Mouse (Mus musculus): ENCODE measurements around the gene Wdpcp. TPM values are rescaled to one million over a fixed set of nuclear protein-coding genes. Genes with fewer than 3 reads are reported as not detected.

The Wdpcp gene
- polyA plus RNA-seq, 1 experiment from 2014 or later = 13.9 TPM

DNA sequence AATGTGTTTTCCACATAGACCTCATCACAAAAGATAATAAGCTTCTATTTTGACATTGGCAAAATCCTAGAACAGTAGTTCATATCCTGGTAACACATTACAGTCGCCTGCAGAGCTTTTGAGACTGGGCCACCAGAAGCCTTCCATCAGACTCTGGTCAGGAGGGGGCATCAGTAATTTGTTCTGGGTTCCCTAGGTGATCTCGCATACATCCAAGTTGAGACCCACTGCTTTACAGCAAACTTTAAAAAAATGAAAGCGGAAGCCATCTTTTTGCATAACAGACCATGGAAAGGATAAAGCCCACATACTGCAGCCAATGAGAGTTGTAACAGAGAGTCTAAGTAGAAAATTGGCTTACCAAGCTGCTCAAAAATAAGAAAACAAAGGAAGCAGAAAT lies 125.6 kb downstream of the Wdpcp start:
- no peaks in the 10 kb centered on the region for H3K4me1 ChIP-seq (replicated peaks)
- no peaks in the 10 kb centered on the region for H3K27me3 ChIP-seq (ENCODE audit: insufficient read depth, poor library complexity, severe bottlenecking)
- no peak overlapping the region for H3K4me3 ChIP-seq
- no peak for DNase-seq (ENCODE audit: low spot score)
- no peak overlapping the region for H3K27ac ChIP-seq
- H3K9me3 ChIP-seq = no peaks in the 10 kb centered on the region
- no peaks in the 10 kb centered on the region for H3K36me3 ChIP-seq
- 65% methylated on average over 3 of the region's 3 CpGs for WGBS

DNA sequence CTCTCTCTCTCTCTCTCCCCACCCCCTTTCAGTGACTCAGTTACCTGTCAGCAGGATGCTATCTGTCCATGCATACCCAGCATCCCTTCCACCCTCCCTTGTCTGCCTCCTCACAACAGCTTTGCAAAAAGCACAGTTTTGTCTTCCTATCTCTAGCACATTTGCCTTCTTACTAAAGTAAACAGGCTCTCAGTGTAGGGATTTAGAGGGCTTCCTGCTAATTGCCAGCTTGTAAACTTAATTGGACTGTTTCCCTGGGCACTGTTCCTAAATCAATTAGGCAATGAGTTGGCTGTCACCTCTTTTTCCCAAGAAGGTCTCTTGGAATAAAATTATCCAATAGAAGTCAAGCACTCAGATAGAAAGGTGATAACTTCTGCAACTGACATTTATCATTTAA lies 141.5 kb downstream of the Wdpcp start:
- no peak for DNase-seq (ENCODE audit: low spot score)
- Histone ChIP-seq H3K9me3 (no peaks in the 10 kb centered on the region), H3K27ac (no peak overlapping the region), H3K27me3 (ENCODE audit: insufficient read depth, poor library complexity, severe bottlenecking) (no peaks in the 10 kb centered on the region), H3K36me3 (peaks cover 11% of the 10 kb centered on the region; the same call in 1 of the 2 replicates), H3K4me3 (no peak overlapping the region), H3K4me1 (replicated peaks) (no peaks in the 10 kb centered on the region)

DNA sequence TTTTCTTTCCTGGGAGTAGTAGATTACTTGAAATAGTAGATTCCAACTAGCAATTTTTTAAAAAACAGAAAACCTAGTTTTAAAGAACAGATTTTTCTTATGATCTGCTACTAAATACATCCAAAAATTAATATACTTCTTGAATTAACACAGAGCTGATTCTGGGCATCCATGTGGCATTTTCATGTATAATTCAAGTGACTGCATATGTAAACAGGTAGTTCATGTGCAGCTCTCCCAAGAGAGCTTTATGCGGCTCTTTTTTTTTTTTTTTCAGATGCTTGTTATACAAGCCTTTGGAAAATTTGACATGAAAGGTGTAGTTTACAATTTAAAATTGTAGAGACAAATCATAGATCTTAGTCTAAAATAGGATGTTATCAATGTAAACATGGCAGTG lies 142.0 kb downstream of the Wdpcp start:
- Histone ChIP-seq H3K4me1 (replicated peaks) (no peaks in the 10 kb centered on the region), H3K27ac (no peak overlapping the region), H3K36me3 (peaks cover 11% of the 10 kb centered on the region; the same call in 1 of the 2 replicates), H3K9me3 (no peaks in the 10 kb centered on the region), H3K4me3 (no peak overlapping the region), H3K27me3 (ENCODE audit: insufficient read depth, poor library complexity, severe bottlenecking) (no peaks in the 10 kb centered on the region)
- 93% methylated on average over 1 of the region's 1 CpGs for whole genome bisulfite sequencing
- DNase-seq (ENCODE audit: low spot score) = no peak

DNA sequence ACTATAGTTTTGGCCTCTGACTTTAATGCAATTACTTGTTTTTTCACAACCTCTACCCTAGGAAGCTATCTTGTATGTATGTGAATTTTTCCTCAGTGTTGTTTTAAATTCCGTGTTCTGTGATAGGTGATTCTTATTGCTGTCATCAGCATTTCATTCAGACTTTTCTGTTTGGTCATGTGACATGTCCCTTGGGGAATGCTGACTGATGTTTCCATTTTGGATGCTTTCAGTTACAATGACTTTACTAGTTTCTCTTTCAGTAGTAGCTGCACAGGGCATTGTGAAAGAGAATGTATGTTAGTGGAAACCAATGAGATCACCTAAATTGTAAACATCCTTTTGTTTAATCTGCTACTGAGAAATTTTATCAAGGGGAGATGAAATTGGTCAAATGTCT lies 154.3 kb downstream of the Wdpcp start:
- no peaks in the 10 kb centered on the region for H3K27me3 ChIP-seq (ENCODE audit: insufficient read depth, poor library complexity, severe bottlenecking)
- 77% methylated on average over 1 of the region's 1 CpGs for WGBS
- H3K27ac ChIP-seq = no peak overlapping the region

DNA sequence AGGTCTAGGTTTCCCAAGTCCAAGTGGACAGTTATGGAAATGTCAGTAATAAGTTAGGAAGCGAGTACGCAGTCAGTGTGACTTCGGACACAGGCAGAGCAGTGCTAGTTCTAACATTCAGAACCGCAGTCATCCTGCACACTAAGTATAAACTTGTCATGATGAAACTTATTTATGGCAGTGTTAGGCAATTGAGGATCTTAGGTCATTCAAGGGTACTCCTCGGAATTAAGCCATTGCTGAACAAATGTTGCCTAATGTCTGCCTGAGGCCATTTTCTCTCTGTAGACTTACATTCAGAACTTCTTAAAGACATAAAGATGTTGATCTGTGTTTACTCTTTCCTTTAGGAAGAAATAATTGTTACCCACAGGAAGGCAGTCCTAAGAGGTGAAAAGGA lies 157.0 kb downstream of the Wdpcp start:
- Histone ChIP-seq H3K27me3 (ENCODE audit: insufficient read depth, poor library complexity, severe bottlenecking) (no peaks in the 10 kb centered on the region), H3K4me3 (no peak overlapping the region), H3K9me3 (no peaks in the 10 kb centered on the region), H3K4me1 (replicated peaks) (no peaks in the 10 kb centered on the region), H3K27ac (no peak overlapping the region), H3K36me3 (no peaks in the 10 kb centered on the region)
- 93% methylated on average over 5 of the region's 5 CpGs for WGBS
- no peak for DNase-seq (ENCODE audit: low spot score)

More for the DNA sequence above, 154.3 kb downstream of the Wdpcp start:
- Histone ChIP-seq H3K9me3 (no peaks in the 10 kb centered on the region), H3K4me1 (replicated peaks) (no peaks in the 10 kb centered on the region), H3K36me3 (no peaks in the 10 kb centered on the region), H3K4me3 (no peak overlapping the region)
- DNase-seq (ENCODE audit: low spot score) = no peak

DNA sequence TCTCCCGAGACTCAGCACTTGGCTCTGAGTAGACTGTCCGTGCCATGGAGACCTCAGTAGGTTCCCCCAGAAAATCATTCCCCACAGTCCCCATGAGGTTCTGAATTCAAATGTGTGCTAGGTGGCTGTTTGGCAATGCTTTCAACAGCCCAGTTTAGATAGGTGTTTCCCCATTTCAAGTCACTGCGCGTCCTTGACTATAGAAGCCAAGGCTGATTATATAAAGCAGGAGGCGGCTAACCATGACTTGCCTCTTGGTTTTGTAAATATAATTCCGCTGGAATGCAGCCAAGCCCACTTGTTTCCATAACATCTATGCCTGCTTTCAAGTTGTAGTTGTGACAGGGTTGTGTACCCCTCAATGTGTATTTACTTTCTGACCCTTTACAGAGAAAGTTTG lies 157.9 kb downstream of the Wdpcp start:
- DNase-seq (ENCODE audit: low spot score) = no peak
- no peaks in the 10 kb centered on the region for H3K4me1 ChIP-seq (replicated peaks)
- H3K27ac ChIP-seq = no peak overlapping the region
- H3K4me3 ChIP-seq = no peak overlapping the region
- 91% methylated on average over 6 of the region's 6 CpGs for WGBS
- H3K9me3 ChIP-seq = no peaks in the 10 kb centered on the region
- H3K27me3 ChIP-seq (ENCODE audit: insufficient read depth, poor library complexity, severe bottlenecking) = no peaks in the 10 kb centered on the region
- no peaks in the 10 kb centered on the region for H3K36me3 ChIP-seq

DNA sequence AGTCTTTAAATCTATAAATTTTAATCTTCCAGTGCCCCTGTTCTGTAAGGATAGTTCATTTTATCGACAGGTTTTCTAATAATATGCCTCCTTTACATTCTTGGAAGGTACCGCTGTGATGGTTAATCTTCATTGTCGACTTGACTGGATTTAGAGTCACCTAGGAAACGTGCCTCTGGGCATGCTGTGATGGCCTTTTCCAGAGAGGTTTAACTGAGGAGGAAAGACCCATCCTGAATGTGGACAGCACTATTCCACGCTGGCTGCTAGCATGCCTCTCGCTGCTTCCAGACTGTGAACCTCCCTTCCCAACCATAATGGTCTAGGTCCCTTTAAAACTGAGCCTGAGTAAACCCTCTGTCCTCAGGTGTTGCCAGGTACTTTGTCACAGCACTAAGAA lies 163.2 kb downstream of the Wdpcp start:
- 59% methylated on average over 6 of the region's 6 CpGs for WGBS
- DNase-seq (ENCODE audit: low spot score) = no peak

DNA sequence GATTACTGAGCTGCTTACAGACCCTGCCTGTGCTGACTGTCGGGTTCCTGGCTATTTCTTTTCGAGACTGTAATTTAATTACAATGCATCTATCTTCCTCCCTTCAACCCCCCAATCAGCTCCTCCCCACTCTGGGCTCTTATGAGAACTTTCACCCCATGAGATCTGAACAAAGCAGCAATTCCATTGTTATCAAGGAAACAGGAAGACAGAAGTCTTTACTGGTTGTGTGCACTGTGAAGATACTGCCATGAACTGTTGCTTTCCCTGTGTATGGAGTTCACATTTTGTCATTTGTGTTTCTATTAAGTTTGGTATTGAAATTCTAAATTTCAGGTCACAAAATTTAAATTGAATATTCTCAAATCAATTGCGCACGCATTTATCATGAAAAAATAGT lies 177.5 kb downstream of the Wdpcp start:
- 69% methylated on average over 4 of the region's 4 CpGs for WGBS
- Histone ChIP-seq H3K4me1 (replicated peaks) (no peaks in the 10 kb centered on the region), H3K27ac (no peak overlapping the region), H3K9me3 (no peaks in the 10 kb centered on the region), H3K36me3 (no peaks in the 10 kb centered on the region), H3K27me3 (ENCODE audit: insufficient read depth, poor library complexity, severe bottlenecking) (no peaks in the 10 kb centered on the region), H3K4me3 (no peak overlapping the region)
- DNase-seq (ENCODE audit: low spot score) = no peak

More for the DNA sequence above, 163.2 kb downstream of the Wdpcp start:
- no peaks in the 10 kb centered on the region for H3K4me1 ChIP-seq (replicated peaks)
- no peak overlapping the region for H3K4me3 ChIP-seq
- no peaks in the 10 kb centered on the region for H3K36me3 ChIP-seq
- H3K27ac ChIP-seq = no peak overlapping the region
- H3K27me3 ChIP-seq (ENCODE audit: insufficient read depth, poor library complexity, severe bottlenecking) = no peaks in the 10 kb centered on the region
- H3K9me3 ChIP-seq = no peaks in the 10 kb centered on the region

DNA sequence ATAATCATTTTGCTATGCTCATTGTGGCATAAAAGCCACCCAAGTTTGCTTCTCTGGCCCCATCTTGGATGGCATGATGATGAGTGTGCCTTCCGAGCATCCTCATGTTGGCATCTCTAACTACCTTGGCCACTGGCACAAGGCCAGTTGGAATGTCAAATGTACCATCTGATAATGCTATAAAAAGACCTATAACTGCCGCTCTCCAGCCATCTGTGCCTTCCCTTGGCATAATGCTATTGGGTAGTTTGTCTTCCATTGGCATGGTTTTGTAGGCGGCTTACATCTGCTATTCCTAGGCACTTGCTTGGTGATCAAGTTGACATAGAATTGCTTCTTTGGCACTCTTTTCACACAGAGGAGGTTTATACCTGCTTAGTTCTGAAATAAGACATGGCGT lies 191.2 kb downstream of the Wdpcp start:
- Histone ChIP-seq H3K36me3 (no peaks in the 10 kb centered on the region), H3K27me3 (ENCODE audit: insufficient read depth, poor library complexity, severe bottlenecking) (no peaks in the 10 kb centered on the region), H3K4me3 (no peak overlapping the region), H3K4me1 (replicated peaks) (no peaks in the 10 kb centered on the region), H3K9me3 (no peaks in the 10 kb centered on the region), H3K27ac (no peak overlapping the region)
- DNase-seq (ENCODE audit: low spot score) = no peak
- 95% methylated on average over 4 of the region's 4 CpGs for WGBS

DNA sequence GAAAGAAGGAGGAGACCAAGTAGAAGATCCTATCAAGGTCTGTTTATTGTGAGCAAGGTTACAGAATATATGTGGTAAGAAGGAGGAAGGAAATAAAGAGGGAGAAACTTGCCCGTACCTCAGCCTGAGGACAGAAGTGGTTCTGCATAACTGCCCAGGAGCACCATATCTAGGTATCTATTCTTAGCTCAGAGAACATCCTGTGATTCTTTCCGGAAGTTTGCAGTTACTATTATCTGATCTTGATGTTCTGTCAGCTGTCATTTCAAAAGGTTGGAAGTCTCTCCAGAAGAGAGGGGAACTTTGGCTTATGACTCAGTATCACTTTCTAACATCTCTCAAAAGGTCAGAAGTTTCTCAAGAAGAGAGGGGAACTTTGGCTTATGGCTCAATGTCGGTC lies 216.8 kb downstream of the Wdpcp start:
- DNase-seq (ENCODE audit: low spot score) = no peak
- 92% methylated on average over 3 of the region's 3 CpGs for WGBS
- no peaks in the 10 kb centered on the region for H3K36me3 ChIP-seq
- no peaks in the 10 kb centered on the region for H3K4me1 ChIP-seq (replicated peaks)
- H3K4me3 ChIP-seq = no peak overlapping the region
- H3K9me3 ChIP-seq = 0 out of 2 replicates have a peak, but pooled peaks cover 4% of the 10 kb centered on the region
- H3K27ac ChIP-seq = no peak overlapping the region
- H3K27me3 ChIP-seq (ENCODE audit: insufficient read depth, poor library complexity, severe bottlenecking) = no peaks in the 10 kb centered on the region

DNA sequence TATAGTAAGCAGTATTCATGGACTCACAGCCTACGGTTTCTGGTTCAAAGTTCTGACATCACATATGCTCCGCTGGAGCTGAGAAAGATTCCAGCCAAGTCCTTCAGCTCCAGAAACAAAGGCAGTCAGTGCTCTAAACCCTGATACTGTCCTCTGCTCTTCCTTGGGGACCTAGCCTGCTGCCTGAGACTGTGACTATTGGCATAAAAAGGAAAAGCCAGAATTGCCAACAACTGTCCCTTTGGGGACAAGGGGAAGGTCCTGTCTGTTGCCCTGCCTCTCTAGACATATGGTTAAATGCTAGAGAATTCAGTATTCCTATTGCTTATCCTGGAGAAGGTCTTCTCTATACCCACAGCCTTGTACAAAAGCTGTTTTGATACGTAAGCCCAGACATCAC lies 252.9 kb downstream of the Wdpcp start:
- 90% methylated on average over 3 of the region's 3 CpGs for WGBS
- H3K27ac ChIP-seq = no peak overlapping the region
- H3K36me3 ChIP-seq = no peaks in the 10 kb centered on the region
- H3K9me3 ChIP-seq = no peaks in the 10 kb centered on the region
- no peak overlapping the region for H3K4me3 ChIP-seq
- no peak for DNase-seq (ENCODE audit: low spot score)
- no peaks in the 10 kb centered on the region for H3K4me1 ChIP-seq (replicated peaks)
- H3K27me3 ChIP-seq (ENCODE audit: insufficient read depth, poor library complexity, severe bottlenecking) = no peaks in the 10 kb centered on the region

DNA sequence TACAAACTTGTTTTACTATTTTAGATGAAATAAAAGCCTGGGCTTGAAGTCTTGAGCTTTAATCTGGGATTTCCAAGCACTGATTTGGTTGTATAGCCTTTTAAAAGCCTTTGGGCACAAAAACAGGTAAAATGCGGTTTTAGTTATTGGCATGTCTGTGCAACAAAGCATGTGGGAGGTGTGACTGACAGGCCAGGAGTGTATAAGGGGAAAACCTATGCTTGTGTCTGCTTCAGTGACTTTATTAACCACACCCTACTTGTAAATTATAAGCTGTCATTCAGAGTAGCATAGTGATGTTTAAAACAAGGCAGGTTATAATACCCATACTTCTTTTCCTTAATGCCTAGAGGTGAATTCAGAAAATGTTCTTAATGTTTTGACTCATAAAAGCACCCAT lies 254.5 kb downstream of the Wdpcp start:
- H3K4me1 ChIP-seq (replicated peaks) = no peaks in the 10 kb centered on the region
- 74% methylated on average over 1 of the region's 1 CpGs for WGBS
- no peak overlapping the region for H3K27ac ChIP-seq
- DNase-seq (ENCODE audit: low spot score) = no peak
- H3K27me3 ChIP-seq (ENCODE audit: insufficient read depth, poor library complexity, severe bottlenecking) = no peaks in the 10 kb centered on the region
- H3K9me3 ChIP-seq = no peaks in the 10 kb centered on the region
- H3K4me3 ChIP-seq = no peak overlapping the region
- no peaks in the 10 kb centered on the region for H3K36me3 ChIP-seq

DNA sequence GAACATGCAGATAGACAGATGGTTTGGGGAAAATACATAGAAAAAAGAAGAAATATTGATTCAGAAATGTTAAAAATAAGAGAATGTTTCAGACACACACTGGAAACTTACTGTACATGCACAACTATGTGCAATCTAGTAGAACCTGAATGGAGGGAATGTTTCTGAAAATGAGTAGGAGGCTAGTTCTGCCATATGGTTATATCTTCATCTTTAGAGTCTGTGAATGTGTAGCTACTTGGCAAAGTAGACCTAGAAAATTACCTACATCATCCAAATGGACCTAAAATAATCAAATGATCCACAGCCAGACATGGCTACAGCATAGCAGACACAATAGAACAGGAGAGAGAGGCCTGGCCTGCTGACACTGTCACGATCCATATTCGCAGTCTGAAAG lies 275.0 kb downstream of the Wdpcp start:
- H3K9me3 ChIP-seq = no peaks in the 10 kb centered on the region
- no peak overlapping the region for H3K4me3 ChIP-seq
- H3K4me1 ChIP-seq (replicated peaks) = no peaks in the 10 kb centered on the region
- H3K27ac ChIP-seq = no peak overlapping the region
- 93% methylated on average over 2 of the region's 2 CpGs for WGBS
- no peaks in the 10 kb centered on the region for H3K27me3 ChIP-seq (ENCODE audit: insufficient read depth, poor library complexity, severe bottlenecking)
- DNase-seq (ENCODE audit: low spot score) = no peak
- no peaks in the 10 kb centered on the region for H3K36me3 ChIP-seq

DNA sequence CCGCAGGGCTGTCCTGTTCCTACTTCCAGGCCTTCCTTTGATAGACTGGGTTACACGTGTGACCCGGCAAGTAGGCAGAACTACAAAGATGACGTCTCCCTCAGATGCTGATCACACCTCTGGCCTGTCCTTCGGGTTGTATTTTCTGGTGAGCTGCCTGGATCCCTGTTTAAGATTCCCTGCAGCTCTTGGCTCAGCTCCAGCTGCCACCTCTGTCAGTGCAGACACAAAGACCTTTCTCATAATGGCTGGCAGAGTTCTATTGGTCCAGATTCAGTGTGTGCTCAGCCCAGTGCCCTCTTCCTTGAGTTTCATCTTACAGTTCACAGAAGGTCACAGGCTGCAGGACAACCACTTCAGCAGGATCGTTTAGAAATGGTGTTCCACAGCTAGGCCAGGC lies 292.0 kb downstream of the Wdpcp start:
- peak; percentile 41 for DNase-seq (ENCODE audit: low spot score)
- Histone ChIP-seq H3K4me1 (replicated peaks) (peaks cover 17% of the 10 kb centered on the region), H3K27ac (peak overlapping the region; percentile 71), H3K27me3 (ENCODE audit: insufficient read depth, poor library complexity, severe bottlenecking) (no peaks in the 10 kb centered on the region), H3K9me3 (no peaks in the 10 kb centered on the region), H3K36me3 (no peaks in the 10 kb centered on the region), H3K4me3 (no peak overlapping the region)
- 53% methylated on average over 6 of the region's 6 CpGs for WGBS

All from hindbrain, embryonic 10.5 days (tissue).